Mouse (Mus musculus) adrenal gland, postnatal 4 days (tissue): Measurements from ENCODE around the gene Slc22a26. TPM values are rescaled to one million over a fixed set of nuclear protein-coding genes. Genes with fewer than 3 reads are reported as not detected.
"Not testable (repeated sequence)": the region's sequence is repeated elsewhere in the genome, so short reads cannot be mapped to it uniquely, and the experiment has no call there.

Experiments
- DNase-seq, 2 experiments: peaks; one replicate each; pipeline ENCODE4 v3.0.0; 2021 to 2022; ENCODE audit warnings: low spot score in 2 of 2, mixed read lengths in 2 of 2
- long read RNA-seq, 2 experiments: library from polyadenylated mRNA; stranded (forward); transcript quantifications; one replicate each; pipeline ENCODE4 v2.0.0; 2021
- total RNA-seq, 2 experiments: library from RNA; stranded (reverse); gene quantifications; 2 replicates each; pipeline ENCODE4 v1.2.3; 2021

Slc22a26 gene
- not detected for total RNA-seq
- long read RNA-seq, experiment 1: 0 reads
- long read RNA-seq, experiment 2: 0 reads

DNA sequence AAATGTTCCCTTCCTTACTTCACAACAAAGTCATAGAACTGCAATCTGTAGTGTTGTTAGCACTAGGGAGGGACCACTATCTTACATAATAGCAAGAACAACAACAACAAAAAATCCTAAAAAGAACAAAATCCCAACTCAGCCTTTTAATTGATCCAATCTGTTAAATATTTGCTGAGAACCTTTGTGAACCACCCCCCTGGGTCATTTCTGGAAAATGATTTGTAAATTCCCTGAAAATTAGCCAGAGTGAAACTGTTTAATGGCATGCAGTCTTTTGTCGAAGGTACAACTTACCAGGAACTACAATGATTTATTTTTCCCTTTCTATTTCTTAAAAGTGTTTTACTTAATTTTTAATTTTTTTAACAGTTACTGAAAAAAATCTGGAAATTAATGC lies at the start of gene Slc22a26:
Slc22a26 (minus strand) TSS at position 97 of the 400 bp plus-strand sequence.
- DNase-seq: no peak

GRCm38 (mm10) chr19:7829851-7830250 lies 27.4 kb upstream of the Slc22a26 start:
- DNase-seq: no peak

- no peak for DNase-seq
Observed at GRCm38 (mm10) chr19:7790571-7790970, 11.9 kb downstream of the Slc22a26 start.

- no peak for DNase-seq
Observed at GRCm38 (mm10) chr19:7775306-7775705, 27.2 kb downstream of the Slc22a26 start.

GRCm38 (mm10) chr19:7766124-7766523 lies 36.3 kb downstream of the Slc22a26 start:
- DNase-seq: no peak

DNA sequence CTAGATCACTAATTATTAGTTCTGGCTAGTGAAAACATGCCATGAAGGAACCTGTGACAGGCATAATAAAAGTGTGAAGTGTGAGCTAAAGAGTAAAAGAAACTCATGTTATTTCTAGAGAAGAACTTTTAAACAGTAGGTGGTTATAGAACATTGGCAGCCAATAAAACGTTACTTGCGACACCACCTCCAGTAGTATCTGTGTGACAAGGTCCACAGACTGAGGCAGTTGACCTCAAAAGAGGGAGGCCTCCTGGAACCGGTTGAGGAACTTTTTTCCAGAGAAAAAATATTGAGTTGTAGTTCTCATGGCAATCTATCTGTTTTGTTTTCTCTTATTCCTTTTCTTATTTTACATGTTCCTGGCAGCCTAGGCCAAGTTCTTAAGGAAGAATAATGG lies 36.9 kb downstream of the Slc22a26 start:
- DNase-seq: no peak

DNA sequence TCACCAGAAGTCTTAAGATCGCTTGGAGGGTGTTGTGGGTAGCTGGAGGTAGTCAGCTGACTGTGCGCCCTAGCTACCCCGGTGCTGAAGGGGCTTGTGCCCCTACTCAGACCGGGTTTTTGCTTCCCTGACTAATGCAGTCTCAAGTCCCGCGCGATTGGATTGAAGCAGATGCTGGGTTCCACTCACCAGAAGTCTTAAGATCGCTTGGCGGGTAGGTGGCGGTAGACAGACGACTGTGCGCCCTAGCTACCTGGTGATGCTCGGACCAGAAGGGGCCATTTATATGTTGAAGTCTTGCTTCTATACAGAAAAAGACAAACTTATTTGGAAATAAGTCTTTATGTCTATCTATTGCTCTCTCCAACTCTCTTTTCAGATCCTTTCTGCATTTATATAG lies 49.1 kb downstream of the Slc22a26 start:
- DNase-seq: not testable (repeated sequence)

Other genes with a start within 250 kb of the Slc22a26 start
- 10 to 100 TPM; 33.0 to 41.5 TPM for gene Pla2g16, start 245.2 kb downstream of the Slc22a26 start, total RNA-seq
- gene Lgals12, start 195.5 kb downstream of the Slc22a26 start, total RNA-seq: 10 to 100 TPM; 10.4 to 12.3 TPM
- gene Hrasls5, start 190.1 kb downstream of the Slc22a26 start, total RNA-seq: not detected
- 1 to 10 TPM in 1 of 2 experiments, under 1 TPM in 1; 0.14 to 2.4 TPM for gene Slc22a19, start 91.4 kb downstream of the Slc22a26 start, total RNA-seq
- gene Slc22a27, start 163.4 kb upstream of the Slc22a26 start, total RNA-seq: 1 to 10 TPM in 1 of 2 experiments, under 1 TPM in 1; 0.79 to 1.6 TPM